Mouse (Mus musculus) liver, adult 2 months (tissue): Measurements from ENCODE around the gene Prkd2.

ENCODE experiments used
- CTCF ChIP-seq: fragments of 200-500 bp; IDR thresholded peaks from 2 replicates; pipeline ENCODE4 v1.5.1; 2011; ENCODE audit warnings: low read depth, low read length, control low read depth
- POLR2A ChIP-seq: fragments of 200-500 bp; IDR thresholded peaks from 2 replicates; pipeline ENCODE4 v1.6.1; 2011; ENCODE audit warnings: low read length, control low read depth; ENCODE audit not compliant: insufficient read depth; ENCODE audit errors: extremely low read depth

DNA sequence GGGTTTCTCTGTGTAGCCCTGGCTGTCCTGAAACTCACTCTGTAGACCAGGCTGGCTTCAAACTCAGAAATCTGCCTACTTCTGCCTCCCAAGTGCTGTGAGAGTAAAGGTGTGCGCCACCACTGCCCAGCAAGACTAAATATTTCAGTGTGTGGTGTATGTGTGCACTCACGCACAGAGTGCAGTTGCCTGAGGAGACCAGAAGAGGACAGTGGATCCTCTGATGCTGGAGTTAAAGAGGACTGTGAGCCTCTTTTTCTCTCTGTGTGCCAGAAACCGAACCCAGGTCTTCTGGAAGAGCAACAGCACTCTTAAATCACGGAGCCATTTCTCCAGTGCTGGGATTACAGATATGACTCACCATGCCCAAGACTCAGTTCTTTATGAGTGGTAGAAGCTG, 30.7 kb downstream of the Prkd2 start:
- TF ChIP-seq CTCF (no peak), POLR2A (no peak)
